Mouse (Mus musculus): ENCODE data around the gene Ski.
A peak's percentile ranks its signal among the peaks of the same experiment; 100 is the strongest.

The Ski gene

GRCm38 (mm10) chr4:155150276-155151113 lies 71.9 kb downstream of the Ski start:
- DNase-seq (ENCODE audit: low read depth, low spot score) = peak; percentile 70

DNA sequence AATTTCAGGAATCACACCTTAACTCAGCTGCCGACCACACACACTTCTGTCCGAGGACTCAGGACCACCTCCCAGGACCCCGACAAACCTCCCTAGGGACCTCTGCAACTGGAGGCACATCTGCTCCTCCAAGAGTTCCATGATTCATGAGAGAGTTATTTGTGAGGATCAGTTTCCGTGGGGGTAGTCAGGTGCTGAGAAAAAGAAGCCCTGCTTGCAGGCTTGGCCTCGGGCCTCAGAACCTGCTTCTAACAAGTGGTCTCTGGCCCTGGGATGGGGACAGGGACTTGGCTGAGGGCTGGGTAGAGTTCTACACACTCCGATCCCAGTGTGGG lies 72.5 kb downstream of the Ski start:
- DNase-seq (ENCODE audit: low read depth, low spot score) = no peak

GRCm38 (mm10) chr4:155148910-155149698 lies 73.3 kb downstream of the Ski start:
- no peak for DNase-seq (ENCODE audit: low read depth, low spot score)

- no peak for DNase-seq (ENCODE audit: low read depth, low spot score)
These were observed 73.9 kb downstream of the Ski start for GRCm38 (mm10) chr4:155148453-155148852.

DNA sequence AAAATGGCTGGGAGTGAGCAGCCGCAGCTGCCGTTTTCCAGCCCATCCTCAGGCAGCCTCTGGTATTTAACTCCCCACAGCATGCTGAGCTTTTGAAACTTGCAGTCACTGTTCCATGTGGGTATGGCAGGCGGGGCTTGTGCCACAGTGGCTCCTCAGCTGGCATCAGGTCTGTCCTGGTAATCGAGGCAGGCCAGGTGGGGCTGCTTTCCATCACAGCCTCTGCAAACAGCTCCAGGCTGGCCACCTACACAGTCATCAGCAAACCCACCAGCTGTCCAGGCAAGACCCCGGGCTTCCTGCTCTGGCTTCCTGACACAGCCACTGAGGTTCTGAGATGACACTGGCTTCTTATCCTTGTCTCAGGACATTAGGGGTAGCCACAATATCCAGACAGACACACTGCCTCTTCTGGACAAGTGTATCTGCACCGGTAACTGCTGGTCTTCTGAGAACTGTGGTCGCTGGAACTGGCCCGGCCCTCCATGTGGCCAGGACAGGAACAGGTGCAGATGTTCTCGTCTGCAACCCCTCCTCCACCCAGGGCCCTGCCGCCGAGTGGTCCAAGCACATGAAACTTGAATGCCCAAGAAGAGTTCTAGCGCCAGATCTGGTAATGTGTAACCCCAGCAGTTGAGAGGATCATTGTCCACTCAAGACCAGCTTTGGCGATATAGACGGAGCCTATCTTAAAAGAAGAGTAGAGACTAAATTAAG lies 76.1 kb downstream of the Ski start:
- peak; percentile 46 for DNase-seq (ENCODE audit: low read depth, low spot score)

GRCm38 (mm10) chr4:155144548-155145180 lies 77.7 kb downstream of the Ski start:
- DNase-seq (ENCODE audit: low read depth, low spot score) = peak; percentile 49

- peak; percentile 66 for DNase-seq (ENCODE audit: low read depth, low spot score)
These were observed 78.4 kb downstream of the Ski start for GRCm38 (mm10) chr4:155143871-155144502.

DNA sequence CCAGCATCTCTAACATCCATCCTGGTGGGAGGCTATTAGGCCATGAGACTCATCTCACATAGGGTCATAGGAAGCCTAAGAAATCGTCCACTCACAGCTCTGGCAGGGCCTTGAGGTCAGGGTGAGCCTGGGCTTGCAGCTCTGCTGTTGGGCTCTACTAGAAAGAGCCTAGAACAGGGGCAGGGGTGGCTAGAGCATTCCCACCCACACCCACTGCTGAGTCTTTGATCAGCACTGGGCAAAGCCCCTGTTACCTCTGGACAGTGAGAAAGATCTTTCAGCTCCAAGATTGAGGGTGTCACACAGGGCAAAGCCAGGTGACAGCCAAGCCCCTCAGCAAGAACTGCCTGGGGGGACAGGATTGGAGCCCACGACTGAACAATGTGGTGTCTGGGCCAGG lies 79.0 kb downstream of the Ski start:
- DNase-seq (ENCODE audit: low read depth, low spot score) = no peak

- no peak for DNase-seq (ENCODE audit: low read depth, low spot score)
These were observed 79.6 kb downstream of the Ski start for GRCm38 (mm10) chr4:155142836-155143235.

DNA sequence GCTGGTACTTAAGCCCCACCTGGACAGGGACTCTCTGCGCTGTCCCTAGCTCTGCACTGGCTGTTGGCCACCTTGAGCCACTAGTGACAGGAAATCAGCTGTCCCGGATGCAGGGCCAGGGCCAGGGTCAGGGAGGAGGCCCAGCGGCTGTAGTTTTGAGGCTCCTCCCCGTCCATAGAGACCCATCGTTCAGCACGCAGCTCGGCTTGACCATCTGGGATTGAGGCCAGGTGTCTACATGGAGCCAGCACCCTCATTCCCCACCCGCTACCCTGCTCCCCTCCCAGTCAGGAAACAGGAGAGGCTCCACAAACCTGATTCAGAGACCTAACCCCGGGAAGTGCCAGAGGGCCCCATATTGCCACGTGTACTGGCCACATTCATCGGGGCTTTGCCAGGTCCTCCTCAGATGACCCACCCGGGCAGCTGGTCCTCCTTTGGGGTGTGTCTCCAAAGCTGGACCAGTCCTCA lies 81.6 kb downstream of the Ski start:
- DNase-seq (ENCODE audit: low read depth, low spot score) = no peak

DNA sequence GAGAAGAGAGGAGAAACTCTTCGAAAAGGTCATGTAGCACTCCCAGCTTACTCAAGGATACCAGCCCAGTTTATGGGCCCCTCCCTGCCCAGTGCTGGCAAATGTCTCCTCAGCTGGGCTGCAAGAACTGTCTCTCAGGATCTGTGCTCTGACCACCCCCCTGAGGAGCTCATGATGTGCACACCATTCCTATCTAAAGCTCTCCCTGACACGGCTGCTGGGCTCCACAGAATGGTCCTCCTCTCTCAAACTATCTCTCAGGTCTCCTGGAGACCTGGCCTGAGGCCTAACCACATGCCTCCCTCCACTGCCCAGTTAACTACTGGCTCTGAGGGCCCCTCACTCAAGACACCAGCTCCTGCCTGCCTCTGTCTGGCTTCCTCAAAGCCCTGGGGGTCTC lies 82.2 kb downstream of the Ski start:
- DNase-seq (ENCODE audit: low read depth, low spot score) = no peak

DNA sequence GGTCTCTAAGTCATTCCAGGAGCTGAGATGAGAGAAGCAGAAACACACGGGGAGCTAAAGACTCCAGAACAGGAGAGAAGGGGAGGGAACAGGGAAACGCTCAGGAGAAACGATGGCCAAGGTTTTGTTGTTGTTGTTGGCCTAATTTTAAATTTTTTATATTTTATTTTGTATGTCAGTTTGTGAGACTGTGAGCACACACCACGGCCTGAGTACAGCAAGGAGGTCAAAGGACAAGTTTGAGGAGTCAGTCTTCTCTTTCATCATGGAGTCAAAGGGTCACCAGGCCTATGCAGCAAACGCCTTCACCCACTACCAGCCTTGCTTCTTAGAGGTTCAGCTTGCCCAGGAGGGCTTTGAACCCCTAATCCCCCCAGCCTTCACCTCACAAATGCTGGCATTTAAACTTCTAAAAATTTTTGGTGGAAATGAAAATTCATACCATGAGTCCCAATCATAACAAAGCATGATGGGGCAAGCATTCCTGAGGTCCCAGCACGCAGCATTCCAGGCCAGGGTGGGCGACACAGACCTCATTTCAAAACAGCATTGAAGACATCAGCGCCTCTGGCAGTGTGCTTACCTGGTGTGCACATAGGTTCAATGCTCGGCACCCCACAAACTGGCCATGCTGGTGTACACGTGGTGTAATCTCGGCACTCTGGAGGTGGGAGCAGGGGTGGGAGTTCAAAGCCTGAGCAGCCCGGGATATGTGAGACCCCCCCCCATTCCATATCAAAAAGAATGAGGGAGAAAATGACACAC lies 82.9 kb downstream of the Ski start:
- no peak for DNase-seq (ENCODE audit: low read depth, low spot score)

- DNase-seq (ENCODE audit: low read depth, low spot score) = no peak
These were observed 83.9 kb downstream of the Ski start for GRCm38 (mm10) chr4:155138451-155138850.

GRCm38 (mm10) chr4:155137891-155138290 lies 84.5 kb downstream of the Ski start:
- no peak for DNase-seq (ENCODE audit: low read depth, low spot score)

DNA sequence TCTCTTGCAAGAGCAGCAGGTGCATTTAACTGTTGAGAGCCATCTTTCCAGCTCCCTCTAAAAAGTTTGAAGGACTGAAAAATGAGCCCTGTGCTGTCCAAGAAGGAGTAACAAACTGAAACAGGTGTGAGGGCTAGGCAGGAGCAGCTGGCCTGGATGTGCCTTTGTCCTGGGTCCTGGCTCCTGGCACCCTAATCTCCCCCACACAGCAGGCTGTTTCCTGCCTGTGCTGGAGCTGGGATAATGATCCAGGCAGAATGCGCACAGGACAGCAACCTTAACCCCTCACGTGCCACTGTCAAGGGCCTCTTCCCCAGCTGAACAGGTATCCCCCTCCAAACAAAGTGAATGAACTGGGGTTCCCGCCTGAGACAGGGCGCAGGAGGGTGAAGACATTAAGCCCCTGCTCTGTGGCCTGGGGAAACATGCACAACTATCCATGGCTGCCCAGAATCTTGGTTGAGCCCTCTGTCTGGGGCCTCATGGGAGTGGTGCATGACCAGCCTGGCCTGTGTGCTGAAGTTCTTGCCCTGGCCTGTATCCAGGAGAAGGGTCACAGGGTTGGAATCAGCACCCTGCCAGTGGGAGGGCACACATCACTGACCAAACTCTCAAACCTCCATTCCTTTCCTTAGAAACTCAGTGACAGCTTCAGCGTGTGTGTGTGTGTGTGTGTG lies 86.3 kb downstream of the Ski start:
- no peak for DNase-seq (ENCODE audit: low read depth, low spot score)

- no peak for DNase-seq (ENCODE audit: low read depth, low spot score)
These were observed 87.7 kb downstream of the Ski start for GRCm38 (mm10) chr4:155134686-155135172.

- no peak for DNase-seq (ENCODE audit: low read depth, low spot score)
These were observed 88.6 kb downstream of the Ski start for GRCm38 (mm10) chr4:155133658-155134417.

DNA sequence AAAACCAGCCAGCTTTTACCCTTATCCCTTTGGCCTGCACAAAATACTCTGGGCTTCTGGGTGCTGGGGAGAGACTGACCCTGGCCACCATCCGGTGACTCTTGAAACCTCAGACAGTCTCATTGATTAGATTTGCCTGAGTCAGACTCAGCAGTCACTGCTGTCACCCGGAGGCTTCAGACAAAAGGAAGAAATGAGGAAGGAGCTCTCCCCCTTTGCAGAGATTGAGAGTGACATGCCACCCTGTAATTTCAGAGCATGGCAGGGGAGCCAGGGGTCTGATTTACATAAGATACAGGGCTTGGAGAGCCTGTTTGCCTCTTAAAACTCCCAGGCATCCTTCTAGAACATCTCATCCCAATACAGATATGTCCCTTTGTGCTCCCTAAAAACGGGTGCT lies 89.2 kb downstream of the Ski start:
- no peak for DNase-seq (ENCODE audit: low read depth, low spot score)

DNA sequence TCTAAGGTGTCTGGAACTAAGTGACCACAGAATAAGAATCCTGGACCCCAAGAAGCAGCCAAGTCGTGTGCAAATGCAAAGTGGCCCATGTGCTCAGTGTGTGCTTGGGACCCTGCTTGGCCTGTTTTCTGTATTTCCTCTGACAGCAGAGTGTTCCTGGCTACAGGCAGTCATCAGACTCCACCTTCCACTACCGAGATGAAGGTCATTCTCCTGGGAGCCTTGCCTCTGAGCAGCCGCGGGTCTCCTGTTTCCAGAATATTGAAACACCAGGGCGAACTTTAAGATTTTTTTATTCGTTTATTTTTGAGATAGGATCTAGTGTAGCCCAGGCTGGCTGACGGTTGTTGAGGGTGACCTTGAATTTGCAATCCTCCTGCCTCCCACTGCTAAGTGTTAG lies 91.8 kb downstream of the Ski start:
- DNase-seq (ENCODE audit: low read depth, low spot score) = no peak
